Mouse (Mus musculus) embryonic fibroblast, embryonic 13.5 days (primary cell): ENCODE results near the gene Eef1g.

Source experiments
- CTCF ChIP-seq: IDR thresholded peaks from 2 replicates; pipeline ENCODE4 v1.5.1; 2011; ENCODE audit warnings: mild to moderate bottlenecking, control low read depth, low read length, moderate library complexity, borderline replicate concordance; ENCODE audit not compliant: insufficient read depth
- POLR2A ChIP-seq: IDR thresholded peaks from 2 replicates; pipeline ENCODE4 v1.6.1; 2011; ENCODE audit warnings: low read depth, mild to moderate bottlenecking, control low read depth, low read length, moderate library complexity

- no peak for TF ChIP-seq CTCF
- TF ChIP-seq POLR2A, result no peak
Observed at GRCm38 (mm10) chr19:8975491-8975890, 8.7 kb downstream of the Eef1g start.
